Mouse (Mus musculus) forebrain, embryonic 12.5 days (tissue): ENCODE data around the gene Def6. TPM values are rescaled to one million over a fixed set of nuclear protein-coding genes. Genes with fewer than 3 reads are reported as not detected.
A peak's percentile ranks its signal among the peaks of the same experiment; 100 is the strongest.

Experiments
- ATAC-seq: fragments of 200-750 bp; cut with Nextera tagmentation; 2 replicates; pipeline ENCODE4 v1.8.0; 2017; ENCODE audit warnings: moderate TSS enrichment; ENCODE audit not compliant: low FRiP score
- H3K27ac ChIP-seq: fragments of 300-500 bp; sonication (generic); 2 replicates; pipeline ENCODE4 v1.5.1; 2016; ENCODE audit warnings: mild to moderate bottlenecking
- H3K27me3 ChIP-seq: fragments of 300-500 bp; sonication (generic); 2 replicates; pipeline ENCODE4 v1.6.1; 2016; ENCODE audit warnings: mild to moderate bottlenecking
- H3K36me3 ChIP-seq: fragments of 300-500 bp; sonication (generic); replicated peaks from 2 replicates; pipeline ENCODE4 v1.6.1; 2016; ENCODE audit warnings: mild to moderate bottlenecking
- H3K4me1 ChIP-seq: fragments of 300-500 bp; sonication (generic); 2 replicates; pipeline ENCODE4 v1.6.1; 2016
- H3K4me2 ChIP-seq: fragments of 300-500 bp; sonication (generic); 2 replicates; pipeline ENCODE4 v1.6.1; 2016; ENCODE audit warnings: mild to moderate bottlenecking, moderate library complexity
- H3K4me3 ChIP-seq: fragments of 300-500 bp; sonication (generic); replicated peaks from 2 replicates; pipeline ENCODE4 v1.5.1; 2016; ENCODE audit warnings: mild to moderate bottlenecking
- H3K9ac ChIP-seq: fragments of 300-500 bp; sonication (generic); 2 replicates; pipeline ENCODE4 v1.6.1; 2016; ENCODE audit warnings: mild to moderate bottlenecking
- H3K9me3 ChIP-seq: fragments of 300-500 bp; sonication (generic); 2 replicates; pipeline ENCODE4 v1.6.1; 2016
- WGBS: fragments of 180-500 bp; shearing (Covaris S2); methylation state at CpG from one replicate; pipeline ENCODE4 v1.1.7; 2016; 5-methylcytosine and 5-hydroxymethylcytosine counted together
- polyA plus RNA-seq: library from polyadenylated mRNA; unstranded; fragments of >200 nt; fragmentation: Nextera tagmentation; extraction: Ambion mirVana; gene quantifications from 2 replicates; pipeline ENCODE4 v1.2.1, GENCODE M21; 2016

The Def6 gene
- polyA plus RNA-seq, 1 experiment from 2014 or later, result 4.4 TPM

DNA sequence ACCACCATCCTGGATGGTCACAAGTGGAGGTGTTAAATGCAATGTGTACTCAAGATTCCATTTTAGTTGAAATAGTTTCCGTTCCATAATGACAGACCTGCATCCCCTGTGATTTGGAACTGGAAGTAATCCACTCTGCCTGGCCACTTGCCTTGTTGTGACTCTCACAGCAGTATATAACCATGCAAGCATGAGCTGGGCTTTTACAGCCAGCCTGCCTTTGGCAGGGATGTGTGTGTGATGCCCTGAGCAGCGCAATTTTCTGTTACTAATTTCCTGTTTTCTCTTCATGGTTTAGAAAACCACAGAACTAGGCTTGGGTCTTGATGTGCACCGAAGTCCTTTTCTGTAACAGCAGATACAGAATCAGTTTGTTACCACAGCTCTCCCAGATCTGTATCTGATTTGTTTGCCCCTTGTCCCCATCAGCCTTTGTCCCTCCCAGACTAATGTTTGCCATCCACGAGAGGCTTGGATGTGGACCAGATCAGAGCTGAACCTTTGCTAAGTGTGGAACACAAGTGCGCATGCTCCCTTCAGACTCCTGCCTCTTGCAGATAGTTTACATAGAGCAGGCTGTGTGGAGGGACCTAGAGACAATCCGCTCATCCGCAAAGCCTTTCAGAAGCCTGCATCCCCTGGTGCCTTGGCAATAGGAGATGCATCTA lies 22.5 kb upstream of the Def6 start:
- 92% methylated on average over 7 of the region's 7 CpGs for WGBS
- H3K4me3 ChIP-seq, result no peak overlapping the region

DNA sequence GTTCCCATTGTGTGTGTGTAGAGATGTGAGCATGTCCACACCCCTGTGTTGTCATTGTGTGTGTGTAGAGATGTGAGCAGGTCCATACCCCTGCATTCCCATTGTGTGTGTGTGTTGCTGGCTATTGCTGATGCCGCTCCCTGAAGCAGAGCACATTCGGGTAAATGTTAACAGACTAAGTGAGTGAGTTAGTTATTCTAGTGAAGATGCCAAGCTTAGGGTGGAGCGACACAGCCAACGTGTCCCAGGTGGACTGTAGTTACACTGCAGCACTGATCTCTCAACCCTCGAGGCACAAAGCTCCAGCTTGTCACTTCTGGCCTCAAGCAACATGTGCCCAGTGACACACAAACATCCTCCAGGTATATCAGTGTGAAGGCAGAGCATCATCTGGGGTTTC lies 19.3 kb upstream of the Def6 start:
- no peak overlapping the region for H3K4me3 ChIP-seq
- no peak overlapping the region for H3K9ac ChIP-seq
- H3K9me3 ChIP-seq, result no peaks in the 10 kb centered on the region
- H3K36me3 ChIP-seq, result peaks cover 35% of the 10 kb centered on the region
- no peak for ATAC-seq
- H3K4me1 ChIP-seq, result no peaks in the 10 kb centered on the region
- 95% methylated on average over 5 of the region's 5 CpGs for WGBS
- H3K27ac ChIP-seq, result no peak overlapping the region
- H3K27me3 ChIP-seq, result no peaks in the 10 kb centered on the region
- H3K4me2 ChIP-seq, result no peak overlapping the region

More for the DNA sequence above, 22.5 kb upstream of the Def6 start:
- Histone ChIP-seq H3K27me3 (no peaks in the 10 kb centered on the region), H3K4me2 (no peak overlapping the region), H3K36me3 (peaks cover 9% of the 10 kb centered on the region), H3K9me3 (no peaks in the 10 kb centered on the region), H3K4me1 (peaks cover 6% of the 10 kb centered on the region), H3K9ac (no peak overlapping the region), H3K27ac (no peak overlapping the region)
- no peak for ATAC-seq

DNA sequence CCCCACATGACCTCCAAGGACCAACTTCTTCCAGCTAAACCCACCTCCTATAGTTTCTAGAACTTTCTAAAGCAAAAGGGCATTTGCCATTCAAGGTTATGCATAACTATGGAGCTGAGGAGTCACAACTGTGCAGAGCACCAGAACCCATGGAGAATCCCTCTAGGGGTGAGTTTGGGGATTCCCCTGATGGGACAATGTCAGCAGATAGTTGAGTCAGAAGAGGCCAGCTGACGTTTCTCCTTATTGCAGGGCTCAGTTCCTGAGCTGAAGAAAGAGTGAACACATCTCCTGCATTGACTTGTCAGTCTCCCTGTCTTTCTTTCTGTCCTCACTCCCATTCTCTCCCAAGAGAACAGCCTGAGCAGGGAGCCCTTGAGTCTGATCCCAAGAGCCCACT lies 14.8 kb upstream of the Def6 start:
- Histone ChIP-seq H3K4me3 (no peak overlapping the region), H3K36me3 (peaks cover 69% of the 10 kb centered on the region), H3K4me1 (no peaks in the 10 kb centered on the region), H3K9me3 (no peaks in the 10 kb centered on the region), H3K27me3 (no peaks in the 10 kb centered on the region), H3K9ac (no peak overlapping the region), H3K4me2 (no peak overlapping the region), H3K27ac (no peak overlapping the region)
- no peak for ATAC-seq
- WGBS, result 82% methylated on average over 1 of the region's 1 CpGs

DNA sequence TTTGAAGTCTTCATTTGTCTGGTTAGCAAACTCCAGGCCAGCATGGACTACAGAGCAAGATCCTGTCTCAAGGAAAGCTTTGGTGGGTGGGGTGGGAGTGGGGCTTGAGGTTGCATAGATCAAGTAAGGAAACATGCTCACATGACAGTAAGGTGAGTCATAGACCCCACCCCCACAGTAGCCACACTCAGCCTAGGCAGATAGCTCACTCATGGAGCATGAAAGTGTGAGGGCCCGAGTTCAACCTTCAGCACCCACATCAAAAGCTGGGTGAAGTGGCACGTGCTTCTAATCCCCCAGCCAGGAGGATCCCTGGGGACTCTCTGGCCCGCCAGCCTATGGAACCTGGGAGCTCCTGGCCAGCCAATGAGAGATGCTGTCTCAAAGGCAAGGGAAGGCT lies 14.0 kb upstream of the Def6 start:
- peaks cover 77% of the 10 kb centered on the region for H3K36me3 ChIP-seq
- no peak overlapping the region for H3K27ac ChIP-seq
- H3K4me3 ChIP-seq, result no peak overlapping the region
- H3K4me2 ChIP-seq, result no peak overlapping the region
- ATAC-seq, result no peak
- no peaks in the 10 kb centered on the region for H3K9me3 ChIP-seq
- no peaks in the 10 kb centered on the region for H3K4me1 ChIP-seq
- 86% methylated on average over 3 of the region's 3 CpGs for WGBS
- no peak overlapping the region for H3K9ac ChIP-seq
- no peaks in the 10 kb centered on the region for H3K27me3 ChIP-seq

DNA sequence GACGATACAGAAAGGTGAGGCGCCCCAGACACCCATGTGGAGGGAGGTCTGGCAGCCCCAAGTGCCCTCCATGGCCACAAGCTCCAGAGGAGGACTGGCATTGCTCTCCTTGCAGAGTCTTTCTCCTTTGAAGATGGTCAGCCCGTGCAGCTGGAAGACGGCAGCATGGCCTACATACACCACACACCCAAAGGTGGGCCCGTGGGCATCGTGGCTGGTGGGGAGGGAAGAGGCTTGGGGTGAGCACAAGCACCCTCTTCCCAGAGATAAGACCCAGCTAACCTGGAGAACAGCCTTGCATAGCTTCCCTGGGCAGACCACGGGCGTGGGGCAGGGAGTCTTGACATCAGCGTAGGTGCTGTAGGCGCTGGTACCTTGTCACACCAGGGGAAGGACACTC lies 12.5 kb upstream of the Def6 start:
- no peaks in the 10 kb centered on the region for H3K9me3 ChIP-seq
- no peaks in the 10 kb centered on the region for H3K27me3 ChIP-seq
- H3K4me3 ChIP-seq, result no peak overlapping the region
- ATAC-seq, result no peak
- peaks cover 82% of the 10 kb centered on the region for H3K36me3 ChIP-seq
- WGBS, result 99% methylated on average over 10 of the region's 10 CpGs
- H3K4me1 ChIP-seq, result no peaks in the 10 kb centered on the region
- H3K27ac ChIP-seq, result no peak overlapping the region
- no peak overlapping the region for H3K4me2 ChIP-seq
- H3K9ac ChIP-seq, result no peak overlapping the region

DNA sequence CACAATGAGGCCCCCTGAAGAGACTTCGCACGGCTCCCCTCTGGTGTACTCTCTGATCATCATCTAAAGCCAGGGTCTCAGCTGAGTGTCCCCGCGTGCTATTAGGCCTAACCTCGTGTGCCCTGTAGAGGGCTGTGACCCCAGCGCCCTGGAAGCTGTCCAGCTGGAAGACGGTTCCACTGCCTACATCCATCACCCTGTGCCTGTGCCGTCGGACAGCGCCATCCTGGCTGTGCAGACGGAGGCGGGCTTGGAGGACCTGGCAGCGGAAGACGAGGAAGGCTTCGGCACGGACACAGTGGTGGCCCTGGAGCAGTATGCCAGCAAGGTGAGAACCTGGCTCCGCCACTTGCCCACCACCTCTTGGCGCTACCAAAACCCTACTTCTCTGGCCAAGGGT lies 9.9 kb upstream of the Def6 start:
- WGBS, result 77% methylated on average over 18 of the region's 18 CpGs
- Histone ChIP-seq H3K27me3 (no peaks in the 10 kb centered on the region), H3K9me3 (no peaks in the 10 kb centered on the region), H3K4me3 (no peak overlapping the region), H3K4me2 (no peak overlapping the region), H3K27ac (no peak overlapping the region), H3K36me3 (peaks cover 85% of the 10 kb centered on the region), H3K9ac (no peak overlapping the region), H3K4me1 (no peaks in the 10 kb centered on the region)
- ATAC-seq, result no peak

DNA sequence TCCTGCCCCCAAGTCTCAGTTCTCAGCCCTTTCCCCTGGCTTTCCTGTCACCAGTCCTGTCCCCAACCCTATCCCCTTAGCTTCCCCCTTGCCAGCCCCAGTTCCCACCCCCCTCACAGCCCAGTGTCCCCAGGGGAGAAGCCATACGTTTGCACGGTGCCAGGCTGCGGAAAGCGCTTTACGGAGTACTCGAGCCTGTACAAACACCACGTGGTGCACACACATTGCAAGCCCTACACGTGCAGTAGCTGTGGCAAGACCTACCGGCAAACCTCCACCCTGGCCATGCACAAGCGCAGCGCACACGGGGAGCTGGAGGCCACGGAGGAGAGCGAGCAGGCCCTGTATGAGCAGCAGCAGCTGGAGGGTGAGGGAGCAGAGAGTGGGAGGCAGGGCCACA lies 5.6 kb upstream of the Def6 start:
- no peak for ATAC-seq
- Histone ChIP-seq H3K4me3 (no peak overlapping the region), H3K9ac (no peak overlapping the region), H3K4me1 (no peaks in the 10 kb centered on the region), H3K4me2 (no peak overlapping the region), H3K27ac (0 out of 2 replicates have a peak overlapping the region, but pooled peaks have one; percentile 20), H3K9me3 (no peaks in the 10 kb centered on the region), H3K36me3 (peaks cover 75% of the 10 kb centered on the region), H3K27me3 (no peaks in the 10 kb centered on the region)
- 88% methylated on average over 14 of the region's 14 CpGs for WGBS

DNA sequence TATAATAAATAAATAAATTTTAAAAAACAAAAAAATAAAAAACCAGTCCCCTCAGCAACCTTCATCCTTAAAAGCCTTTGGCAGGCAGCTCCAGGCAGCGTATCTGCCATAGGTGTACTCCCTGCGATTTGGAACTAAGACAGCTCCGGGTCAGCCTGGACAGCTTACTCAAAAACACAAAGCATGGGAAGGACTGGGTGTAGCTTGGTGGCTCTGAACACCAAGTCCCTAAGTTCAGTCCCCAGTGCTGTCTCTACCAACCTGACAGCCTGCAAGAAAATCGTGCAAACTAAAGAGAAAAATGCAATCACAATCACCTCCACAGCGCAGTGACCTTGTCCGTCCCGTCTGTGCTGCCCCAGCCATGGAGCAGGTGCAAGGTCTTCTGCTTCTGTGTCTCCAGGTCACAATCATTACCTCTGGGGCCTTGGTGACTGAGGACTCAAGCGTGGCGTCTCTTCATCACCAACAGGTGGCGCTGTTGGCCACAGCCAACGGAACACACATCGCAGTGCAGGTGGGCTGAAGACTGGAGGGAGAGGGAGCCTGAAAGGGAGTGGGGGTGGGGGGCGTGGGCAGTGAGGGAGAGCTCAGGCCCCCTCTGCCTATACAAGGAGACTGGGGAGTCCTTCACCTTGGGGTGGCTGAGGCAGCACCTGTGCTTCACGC lies 3.4 kb upstream of the Def6 start:
- H3K4me1 ChIP-seq, result peaks cover 11% of the 10 kb centered on the region
- no peak overlapping the region for H3K27ac ChIP-seq
- no peak overlapping the region for H3K9ac ChIP-seq
- H3K9me3 ChIP-seq, result no peaks in the 10 kb centered on the region
- ATAC-seq, result no peak
- peaks cover 9% of the 10 kb centered on the region; the same call in 1 of the 2 replicates for H3K27me3 ChIP-seq
- WGBS, result 35% methylated on average over 14 of the region's 14 CpGs
- no peak overlapping the region for H3K4me3 ChIP-seq
- H3K36me3 ChIP-seq, result peaks cover 60% of the 10 kb centered on the region
- no peak overlapping the region for H3K4me2 ChIP-seq

DNA sequence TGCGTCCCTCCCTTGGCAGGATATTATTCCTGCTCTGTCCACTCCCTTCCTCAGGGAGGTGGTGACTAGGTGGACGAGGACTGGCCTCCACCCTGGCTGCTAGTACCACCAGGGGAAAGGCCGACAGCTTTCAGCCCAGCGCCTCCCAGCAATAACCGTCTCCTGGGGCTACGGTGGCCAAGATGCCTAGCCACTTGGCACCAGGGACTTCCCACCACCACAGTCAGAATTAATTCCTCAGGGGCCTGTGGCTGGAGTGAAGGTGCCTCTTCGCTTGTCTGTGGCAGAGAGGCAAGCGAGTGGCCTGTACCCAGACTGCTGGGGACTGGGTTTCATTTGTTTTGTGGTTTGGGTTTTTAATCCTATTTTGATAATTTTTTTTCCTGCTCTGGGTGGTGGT lies 2.1 kb upstream of the Def6 start:
- ATAC-seq, result no peak
- Histone ChIP-seq H3K4me3 (no peak overlapping the region), H3K9ac (no peak overlapping the region), H3K4me1 (peaks cover 14% of the 10 kb centered on the region), H3K4me2 (no peak overlapping the region), H3K9me3 (no peaks in the 10 kb centered on the region), H3K27ac (no peak overlapping the region), H3K36me3 (peaks cover 49% of the 10 kb centered on the region), H3K27me3 (peaks cover 14% of the 10 kb centered on the region; the same call in 1 of the 2 replicates)
- WGBS, result 89% methylated on average over 8 of the region's 8 CpGs

DNA sequence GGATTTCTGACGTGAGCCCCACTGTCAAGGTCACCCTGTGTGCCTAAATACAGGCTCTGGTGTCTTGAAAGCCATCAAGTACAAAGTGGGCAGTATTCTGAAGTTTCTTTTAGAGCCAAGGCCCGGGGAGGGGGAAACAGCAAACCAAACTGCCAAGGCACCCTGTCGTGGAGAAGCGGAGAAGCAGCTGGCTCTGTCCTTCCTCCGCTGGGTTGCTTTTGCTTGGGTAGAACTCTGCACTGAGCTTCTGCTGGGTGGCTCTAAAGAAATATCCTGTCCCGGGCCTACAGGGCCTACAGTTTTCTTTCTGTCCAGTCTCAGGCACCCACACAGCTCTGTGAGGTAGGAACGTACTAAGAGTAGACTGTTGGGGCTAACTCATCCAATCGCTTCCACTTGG lies 486 bp upstream of the Def6 start:
- Histone ChIP-seq H3K4me3 (no peak overlapping the region), H3K27ac (peak overlapping the region; percentile 6; the same call in 1 of the 2 replicates), H3K9ac (no peak overlapping the region), H3K9me3 (no peaks in the 10 kb centered on the region), H3K4me1 (peaks cover 14% of the 10 kb centered on the region), H3K27me3 (peaks cover 14% of the 10 kb centered on the region; the same call in 1 of the 2 replicates), H3K4me2 (no peak overlapping the region), H3K36me3 (peaks cover 33% of the 10 kb centered on the region)
- WGBS, result 78% methylated on average over 8 of the region's 8 CpGs
- ATAC-seq, result no peak

DNA sequence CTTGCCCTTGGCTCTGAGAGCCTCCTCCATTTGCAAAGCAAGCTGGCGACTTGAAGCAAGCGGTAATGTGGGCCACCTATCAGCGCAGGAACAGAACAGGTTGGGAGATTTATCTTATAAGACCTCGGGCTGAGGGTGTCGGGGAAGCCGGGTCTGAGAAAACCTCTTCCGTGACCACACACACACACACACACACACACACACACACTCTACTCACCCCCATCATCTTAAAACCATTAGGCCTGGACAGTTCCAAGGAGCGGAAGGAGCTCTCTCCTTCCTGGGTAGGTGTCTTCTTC lies 685 bp downstream of the Def6 start:
- peak overlapping the region; percentile 29; the same call in 1 of the 2 replicates for H3K4me2 ChIP-seq
- peak overlapping the region; percentile 38; the same call in 1 of the 2 replicates for H3K9ac ChIP-seq
- no peaks in the 10 kb centered on the region for H3K9me3 ChIP-seq
- no peak overlapping the region for H3K27ac ChIP-seq
- H3K4me3 ChIP-seq, result no peak overlapping the region
- 81% methylated on average over 8 of the region's 8 CpGs for WGBS
- H3K27me3 ChIP-seq, result peaks cover 14% of the 10 kb centered on the region; the same call in 1 of the 2 replicates
- peaks cover 21% of the 10 kb centered on the region for H3K36me3 ChIP-seq
- ATAC-seq, result no peak
- peaks cover 14% of the 10 kb centered on the region for H3K4me1 ChIP-seq

DNA sequence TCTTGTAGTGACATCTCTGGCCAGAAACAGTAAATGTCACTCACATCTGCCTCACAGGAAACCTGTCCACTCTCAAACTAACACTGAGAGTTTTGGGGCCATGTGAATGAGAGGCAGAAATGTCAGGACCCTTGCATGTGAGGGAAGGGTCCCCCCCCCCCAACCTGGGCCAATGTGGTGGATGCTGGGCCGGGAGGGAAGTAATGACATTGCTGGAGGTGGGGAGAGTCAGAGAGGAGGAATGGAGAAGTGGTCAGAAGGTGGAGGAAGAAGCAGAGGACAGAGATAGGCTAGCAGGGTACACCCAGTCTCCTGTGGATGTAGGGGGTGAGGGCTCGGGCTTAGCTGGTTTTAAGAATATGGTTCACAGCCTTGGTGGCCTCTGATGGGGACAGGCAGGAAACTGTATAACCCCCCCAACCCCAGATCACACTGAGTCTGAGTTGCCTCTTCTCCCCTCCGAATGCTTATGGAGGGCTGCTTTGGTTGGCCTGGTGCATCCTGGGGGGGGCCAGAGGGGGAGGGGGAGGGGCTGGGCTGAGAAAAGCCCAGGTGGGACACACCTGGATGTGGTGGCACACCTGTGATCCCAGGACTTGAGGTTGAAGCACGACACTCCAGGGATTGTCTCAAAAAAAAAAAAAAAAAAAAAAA lies 2.0 kb downstream of the Def6 start:
- H3K4me2 ChIP-seq, result no peak overlapping the region
- H3K27ac ChIP-seq, result no peak overlapping the region
- H3K36me3 ChIP-seq, result peaks cover 9% of the 10 kb centered on the region; the same call in 1 of the 2 replicates
- 69% methylated on average over 4 of the region's 4 CpGs for WGBS
- no peaks in the 10 kb centered on the region for H3K9me3 ChIP-seq
- H3K9ac ChIP-seq, result no peak overlapping the region
- no peak for ATAC-seq
- no peak overlapping the region for H3K4me3 ChIP-seq
- H3K4me1 ChIP-seq, result peaks cover 14% of the 10 kb centered on the region
- peaks cover 14% of the 10 kb centered on the region; the same call in 1 of the 2 replicates for H3K27me3 ChIP-seq
